Mouse (Mus musculus) hindbrain, embryonic 14.5 days (tissue): Measurements from ENCODE around the gene Plpp7. TPM values are rescaled to one million over a fixed set of nuclear protein-coding genes. Genes with fewer than 3 reads are reported as not detected.

Experiments used
- ATAC-seq: fragments of 200-750 bp; cut with Nextera tagmentation; 2 replicates; pipeline ENCODE4 v1.8.0; 2017; ENCODE audit warnings: moderate number of reproducible peaks, mild to moderate bottlenecking, moderate TSS enrichment, moderate library complexity; ENCODE audit not compliant: low FRiP score
- DNase-seq: peaks from one replicate; pipeline ENCODE4 v3.0.0-alpha.2; 2015; ENCODE audit warnings: low spot score
- H3K27ac ChIP-seq: fragments of 300-500 bp; sonication (generic); 2 replicates; pipeline ENCODE4 v1.5.1; 2014; ENCODE audit warnings: mild to moderate bottlenecking, moderate library complexity
- H3K27me3 ChIP-seq: fragments of 300-500 bp; sonication (generic); 2 replicates; pipeline ENCODE4 v1.6.1; 2014; ENCODE audit warnings: mild to moderate bottlenecking, low read length, mixed read lengths; ENCODE audit not compliant: control insufficient read depth, insufficient read depth
- H3K36me3 ChIP-seq: fragments of 300-500 bp; sonication (generic); replicated peaks from 2 replicates; pipeline ENCODE4 v1.6.1; 2014; ENCODE audit not compliant: control insufficient read depth, insufficient read depth
- H3K4me1 ChIP-seq: fragments of 300-500 bp; sonication (generic); replicated peaks from 2 replicates; pipeline ENCODE4 v1.6.1; 2014; ENCODE audit warnings: antibody characterized with exemption, low read length, mixed read lengths; ENCODE audit not compliant: control insufficient read depth, insufficient read depth
- H3K4me2 ChIP-seq: fragments of 300-500 bp; sonication (generic); replicated peaks from 2 replicates; pipeline ENCODE4 v1.6.1; 2014; ENCODE audit warnings: mild to moderate bottlenecking, moderate library complexity
- H3K4me3 ChIP-seq: fragments of 300-500 bp; sonication (generic); replicated peaks from 2 replicates; pipeline ENCODE4 v1.5.1; 2014; ENCODE audit warnings: mild to moderate bottlenecking, low read length
- H3K9ac ChIP-seq: fragments of 300-500 bp; sonication (generic); 2 replicates; pipeline ENCODE4 v1.6.1; 2014
- H3K9me3 ChIP-seq: fragments of 300-500 bp; sonication (generic); 2 replicates; pipeline ENCODE4 v1.6.1; 2016; ENCODE audit warnings: low read length; ENCODE audit not compliant: control insufficient read depth
- WGBS: fragments of 180-500 bp; shearing (Covaris S2); extraction: QIAGEN DNeasy Blood & Tissue Kit; methylation state at CpG from one replicate; pipeline ENCODE4 v1.1.7; 2014; 5-methylcytosine and 5-hydroxymethylcytosine counted together
- polyA plus RNA-seq: library from polyadenylated mRNA; unstranded; fragments of >200 nt; fragmentation: Nextera tagmentation; extraction: Ambion mirVana; gene quantifications from 2 replicates; pipeline ENCODE4 v1.2.1, GENCODE M21; 2014

The Plpp7 gene
- polyA plus RNA-seq, 1 experiment from 2014 or later = 22.4 TPM

- peak within 1 kb of the TSS; percentile 99 for H3K9ac ChIP-seq
- H3K4me1 ChIP-seq = peaks cover 45% of the 10 kb centered on the region
- under 1% methylated on average over 59 of the region's 117 CpGs for WGBS
- DNase-seq (peak; percentile 71), ATAC-seq (peak; percentile 66)
- peak within 1 kb of the TSS; percentile 99 for H3K4me2 ChIP-seq
- no peaks in the 10 kb centered on the region for H3K27me3 ChIP-seq
- H3K27ac ChIP-seq = peak within 1 kb of the TSS; percentile 99
- no peaks in the 10 kb centered on the region for H3K36me3 ChIP-seq
- peak within 1 kb of the TSS; percentile 88 for H3K4me3 ChIP-seq
- H3K9me3 ChIP-seq = no peaks in the 10 kb centered on the region
Observed at GRCm38 (mm10) chr2:32150924-32151659, 55.8 kb downstream of the Plpp7 start, which contains the start of gene Prrc2b. TSS of gene Prrc2b (plus strand) at chr2:32151082.

GRCm38 (mm10) chr2:32151660-32152366, 56.5 kb downstream of the Plpp7 start:
- no peaks in the 10 kb centered on the region for H3K36me3 ChIP-seq
- H3K4me2 ChIP-seq = peak overlapping the region; percentile 99
- ATAC-seq (peak; percentile 44), DNase-seq (peak; percentile 67)
- no peaks in the 10 kb centered on the region for H3K9me3 ChIP-seq
- H3K4me3 ChIP-seq = peak overlapping the region; percentile 88
- peaks cover 52% of the 10 kb centered on the region for H3K4me1 ChIP-seq
- H3K9ac ChIP-seq = peak overlapping the region; percentile 99
- WGBS = under 1% methylated on average over 22 of the region's 22 CpGs
- no peaks in the 10 kb centered on the region for H3K27me3 ChIP-seq
- peak overlapping the region; percentile 99 for H3K27ac ChIP-seq

- Histone ChIP-seq H3K4me3 (peak overlapping the region; percentile 88), H3K4me1 (peaks cover 59% of the 10 kb centered on the region), H3K9me3 (no peaks in the 10 kb centered on the region), H3K9ac (peak overlapping the region; percentile 99), H3K36me3 (no peaks in the 10 kb centered on the region), H3K27me3 (no peaks in the 10 kb centered on the region), H3K27ac (peak overlapping the region; percentile 99), H3K4me2 (peak overlapping the region; percentile 99)
- 12% methylated on average over 12 of the region's 12 CpGs for WGBS
- no peak for ATAC-seq
- no peak for DNase-seq
Observed at GRCm38 (mm10) chr2:32152367-32153034, 57.2 kb downstream of the Plpp7 start.

- ATAC-seq = no peak
- Histone ChIP-seq H3K4me3 (peak overlapping the region; percentile 88), H3K4me1 (peaks cover 66% of the 10 kb centered on the region)
Observed at GRCm38 (mm10) chr2:32153041-32153790, 57.9 kb downstream of the Plpp7 start.

GRCm38 (mm10) chr2:32153791-32154119, 58.4 kb downstream of the Plpp7 start:
- peaks cover 71% of the 10 kb centered on the region for H3K4me1 ChIP-seq
- H3K4me2 ChIP-seq = peak overlapping the region; percentile 99
- no peaks in the 10 kb centered on the region for H3K9me3 ChIP-seq
- WGBS = 23% methylated on average over 4 of the region's 4 CpGs
- H3K27ac ChIP-seq = peak overlapping the region; percentile 18; the same call in 1 of the 2 replicates
- H3K27me3 ChIP-seq = no peaks in the 10 kb centered on the region
- peak overlapping the region; percentile 88 for H3K4me3 ChIP-seq
- DNase-seq = no peak
- H3K36me3 ChIP-seq = no peaks in the 10 kb centered on the region
- ATAC-seq = no peak
- peak overlapping the region; percentile 99 for H3K9ac ChIP-seq

More at GRCm38 (mm10) chr2:32153041-32153790, 57.9 kb downstream of the Plpp7 start:
- 5% methylated on average over 13 of the region's 13 CpGs for WGBS
- H3K27me3 ChIP-seq = no peaks in the 10 kb centered on the region
- DNase-seq = no peak
- H3K36me3 ChIP-seq = no peaks in the 10 kb centered on the region
- H3K9ac ChIP-seq = peak overlapping the region; percentile 99
- H3K27ac ChIP-seq = peak overlapping the region; percentile 65; the same call in 1 of the 2 replicates
- no peaks in the 10 kb centered on the region for H3K9me3 ChIP-seq
- peak overlapping the region; percentile 99 for H3K4me2 ChIP-seq

GRCm38 (mm10) chr2:32154334-32154997, 59.1 kb downstream of the Plpp7 start:
- Histone ChIP-seq H3K4me1 (peaks cover 78% of the 10 kb centered on the region), H3K36me3 (no peaks in the 10 kb centered on the region), H3K4me3 (peak overlapping the region; percentile 88), H3K27ac (peak overlapping the region; percentile 18; the same call in 1 of the 2 replicates), H3K9ac (peak overlapping the region; percentile 99), H3K4me2 (peak overlapping the region; percentile 99), H3K9me3 (no peaks in the 10 kb centered on the region), H3K27me3 (no peaks in the 10 kb centered on the region)
- whole genome bisulfite sequencing = 27% methylated on average over 9 of the region's 9 CpGs
- ATAC-seq (no peak), DNase-seq (no peak)

GRCm38 (mm10) chr2:32154998-32155541, 59.7 kb downstream of the Plpp7 start:
- peaks cover 82% of the 10 kb centered on the region for H3K4me1 ChIP-seq
- peak overlapping the region; percentile 99 for H3K4me2 ChIP-seq
- H3K9ac ChIP-seq = peak overlapping the region; percentile 99; the same call in 1 of the 2 replicates
- H3K36me3 ChIP-seq = no peaks in the 10 kb centered on the region
- no peaks in the 10 kb centered on the region for H3K27me3 ChIP-seq
- H3K4me3 ChIP-seq = no peak overlapping the region
- DNase-seq (no peak), ATAC-seq (no peak)
- 33% methylated on average over 7 of the region's 7 CpGs for whole genome bisulfite sequencing
- H3K9me3 ChIP-seq = no peaks in the 10 kb centered on the region
- no peak overlapping the region for H3K27ac ChIP-seq

GRCm38 (mm10) chr2:32155614-32156013, 60.3 kb downstream of the Plpp7 start:
- DNase-seq (no peak), ATAC-seq (no peak)
- Histone ChIP-seq H3K9me3 (no peaks in the 10 kb centered on the region), H3K4me3 (no peak overlapping the region), H3K27me3 (no peaks in the 10 kb centered on the region), H3K4me2 (no peak overlapping the region; the same call in 1 of the 2 replicates), H3K4me1 (peaks cover 80% of the 10 kb centered on the region), H3K36me3 (no peaks in the 10 kb centered on the region), H3K9ac (no peak overlapping the region; the same call in 1 of the 2 replicates), H3K27ac (no peak overlapping the region)
- 68% methylated on average over 6 of the region's 6 CpGs for WGBS
